ENCODE assay signal across 15 mouse cellular contexts in genomic region chr6:52919442-52919841, GRCm38 (mm10).
DNase-seq lines count a peak whose midpoint lies in the region; ATAC-seq lines count a peak whose summit lies in the region.
"Had no signal": no experiment of that assay in that cellular context is flagged by ENCODE, and none has a peak within 500 bp of the region (broad histone marks: within the 10 kb centered on the region; RNA-seq: fewer than 3 reads in every experiment).

No protein-coding gene starts in this region.

- no peak for DNase-seq in embryonic facial prominence, embryonic 10.5 days (ENCODE audit: low spot score)
- peak; percentile 9 for DNase-seq in heart, postnatal 4 days
- no peak for DNase-seq in heart, postnatal 25 days (ENCODE audit: low spot score)
- peak; percentile 41 for DNase-seq in thymus, postnatal 4 days
- no peak for DNase-seq in thymus, postnatal 25 days

- H3K4me2 ChIP-seq in embryonic facial prominence, embryonic 13.5 days, result peak overlapping the region; percentile 12; the same call in 1 of the 2 replicates
- H3K4me2 ChIP-seq: embryonic facial prominence, embryonic 15.5 days; heart, embryonic 12.5 days; hindbrain, embryonic 14.5 days; intestine, embryonic 15.5 days had no signal

- peaks cover 3% of the 10 kb centered on the region; the same call in 1 of the 2 replicates for H3K27me3 ChIP-seq in embryonic facial prominence, embryonic 13.5 days
- no peaks in the 10 kb centered on the region for H3K27me3 ChIP-seq in embryonic facial prominence, embryonic 10.5 days (replicated peaks; ENCODE audit: low read depth, poor library complexity, severe bottlenecking)
- H3K27me3 ChIP-seq: CH12.LX; embryonic facial prominence, embryonic 15.5 days; heart, embryonic 12.5 days; intestine, embryonic 15.5 days had no signal

- intact Hi-C loops in heart, postnatal 25 days (cut with DNase I), result loop anchor here (1.0 to 10.0 kb wide), 6 partner anchors 76 to 663 kb away; no protein-coding TSS in a partner anchor

- no peak overlapping the region for H3K4me3 ChIP-seq in embryonic facial prominence, embryonic 13.5 days
- H3K4me3 ChIP-seq in embryonic facial prominence, embryonic 10.5 days, result no peak overlapping the region
- H3K4me3 ChIP-seq: embryonic facial prominence, embryonic 15.5 days; erythroblast, embryonic 14.5 days; forebrain, embryonic 10.5 days; heart, adult 2 months; heart, embryonic 12.5 days; hindbrain, embryonic 10.5 days; intestine, embryonic 15.5 days had no signal

- 38% methylated on average over 7 of the region's 7 CpGs for WGBS in embryonic facial prominence, embryonic 13.5 days
- WGBS in embryonic facial prominence, embryonic 10.5 days, result 76% methylated on average over 7 of the region's 7 CpGs

- ATAC-seq in embryonic facial prominence, embryonic 13.5 days (ENCODE audit: insufficient number of reproducible peaks, insufficient read depth, low FRiP score, low TSS enrichment, low read depth), result no peak

- no peak overlapping the region for H3K9ac ChIP-seq in embryonic facial prominence, embryonic 13.5 days
- H3K9ac ChIP-seq: embryonic facial prominence, embryonic 15.5 days; heart, embryonic 12.5 days; hindbrain, embryonic 14.5 days; intestine, embryonic 15.5 days had no signal

- no peak overlapping the region for H3K27ac ChIP-seq in embryonic facial prominence, embryonic 13.5 days
- no peak overlapping the region for H3K27ac ChIP-seq in embryonic facial prominence, embryonic 10.5 days (replicated peaks)
- H3K27ac ChIP-seq: embryonic facial prominence, embryonic 15.5 days; forebrain, embryonic 10.5 days; heart, adult 2 months; hindbrain, embryonic 10.5 days; hindbrain, embryonic 14.5 days; intestine, embryonic 15.5 days had no signal

- no peaks in the 10 kb centered on the region for H3K36me3 ChIP-seq in embryonic facial prominence, embryonic 13.5 days
- H3K36me3 ChIP-seq in embryonic facial prominence, embryonic 10.5 days (replicated peaks), result no peaks in the 10 kb centered on the region
- H3K36me3 ChIP-seq: embryonic facial prominence, embryonic 15.5 days; forebrain, embryonic 10.5 days; heart, embryonic 12.5 days; hindbrain, embryonic 10.5 days; intestine, embryonic 15.5 days had no signal

- H3K4me1 ChIP-seq in embryonic facial prominence, embryonic 13.5 days, result peaks cover 18% of the 10 kb centered on the region
- H3K4me1 ChIP-seq in embryonic facial prominence, embryonic 10.5 days, result no peaks in the 10 kb centered on the region
- H3K4me1 ChIP-seq: intestine, embryonic 15.5 days had no signal

- H3K9me3 ChIP-seq in embryonic facial prominence, embryonic 13.5 days, result no peaks in the 10 kb centered on the region
- no peaks in the 10 kb centered on the region for H3K9me3 ChIP-seq in embryonic facial prominence, embryonic 10.5 days
- H3K9me3 ChIP-seq: embryonic facial prominence, embryonic 15.5 days; forebrain, embryonic 10.5 days; heart, embryonic 12.5 days; hindbrain, embryonic 10.5 days; intestine, embryonic 15.5 days had no signal

Comparison
In these comparisons a context has a peak if more than half of its experiments do, and no peak if none do; other contexts are left out.
1. DNase-seq: peak in heart, postnatal 4 days (single experiment) and thymus, postnatal 4 days (single experiment); none in embryonic facial prominence, embryonic 10.5 days (single experiment), heart, postnatal 25 days (single experiment) and thymus, postnatal 25 days (single experiment).